Mouse (Mus musculus): ENCODE measurements at regions not wholly inside any gene's neighbourhood (a gene's known extent, or its start where the extent isn't known, plus 50 kb on each side); places are given as distances from the start of the nearest gene placed in this dataset. TPM values are rescaled to one million over a fixed set of nuclear protein-coding genes. Genes with fewer than 3 reads are reported as not detected.

DNA sequence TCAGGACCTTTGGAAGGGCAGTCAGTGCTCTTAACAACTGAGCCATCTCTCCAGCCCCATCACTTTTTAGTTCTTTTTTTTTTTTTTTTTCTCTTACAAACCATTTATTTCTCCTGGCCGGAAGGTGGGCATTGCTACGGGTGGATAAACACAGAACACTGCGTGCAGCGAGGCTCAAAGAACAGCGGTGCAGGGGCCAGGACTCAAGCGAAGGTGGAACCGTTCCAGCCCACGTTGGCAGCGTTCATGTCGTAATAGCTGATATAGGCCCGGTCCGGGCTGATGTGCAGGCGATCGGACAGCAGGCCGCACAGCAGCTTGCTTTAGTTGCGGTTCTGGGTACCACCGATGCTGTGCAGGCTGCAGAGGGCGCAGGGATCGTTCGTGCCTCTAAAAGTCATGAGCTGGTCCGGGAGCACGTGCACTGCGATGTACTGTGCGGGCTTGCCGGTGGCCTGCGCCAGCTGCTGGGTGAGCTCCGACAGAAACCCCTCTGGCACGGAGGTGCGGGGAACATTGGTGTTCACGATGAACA, 164.3 kb downstream of the Zfp281 start:
- no peaks in the 10 kb centered on the region for H3K9me3 ChIP-seq (ENCODE audit: control insufficient read depth, low read length)
- H3K27ac ChIP-seq (ENCODE audit: low read length): no peak overlapping the region
- H3K4me3 ChIP-seq (ENCODE audit: low read length): no peak overlapping the region
- H3K4me2 ChIP-seq (ENCODE audit: low read depth, low read length): no peak overlapping the region
- H3K9ac ChIP-seq (ENCODE audit: low read depth, low read length): no peak overlapping the region
- no peaks in the 10 kb centered on the region for H3K36me3 ChIP-seq (ENCODE audit: control insufficient read depth, insufficient read depth, low read length)
- ATAC-seq: no peak
- H3K27me3 ChIP-seq (replicated peaks; ENCODE audit: control insufficient read depth, insufficient read depth, low read length): no peaks in the 10 kb centered on the region
- H3K4me1 ChIP-seq (ENCODE audit: control insufficient read depth, insufficient read depth, low read length): no peaks in the 10 kb centered on the region
- WGBS: 67% methylated on average over 30 of the region's 30 CpGs

DNA sequence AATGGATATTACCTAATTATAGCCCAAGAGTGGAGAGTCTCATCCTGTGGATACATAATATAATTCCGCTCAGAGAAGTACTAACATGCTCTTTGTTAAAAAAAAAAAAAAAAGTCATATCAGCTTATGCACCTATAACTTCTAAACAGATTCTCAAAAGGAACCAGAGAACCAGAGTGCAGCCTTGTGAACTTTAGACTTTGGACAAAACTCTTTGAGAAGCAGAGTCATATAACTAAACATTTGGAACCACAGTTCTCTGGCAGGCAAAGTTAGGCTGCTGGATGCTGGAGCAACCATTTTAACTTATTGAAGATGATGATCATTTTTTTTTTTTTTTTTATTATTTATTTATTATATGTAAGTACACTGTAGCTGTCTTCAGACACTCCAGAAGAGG, 166.9 kb downstream of the Zfp281 start:
- 92% methylated on average over 1 of the region's 1 CpGs for WGBS
- H3K4me1 ChIP-seq (ENCODE audit: control insufficient read depth, insufficient read depth, low read length): no peaks in the 10 kb centered on the region
- H3K9me3 ChIP-seq (ENCODE audit: control insufficient read depth, low read length): no peaks in the 10 kb centered on the region
- H3K9ac ChIP-seq (ENCODE audit: low read depth, low read length): no peak overlapping the region
- H3K4me3 ChIP-seq (ENCODE audit: low read length): no peak overlapping the region
- H3K27me3 ChIP-seq (replicated peaks; ENCODE audit: control insufficient read depth, insufficient read depth, low read length): no peaks in the 10 kb centered on the region
- H3K27ac ChIP-seq (ENCODE audit: low read length): no peak overlapping the region
- H3K4me2 ChIP-seq (ENCODE audit: low read depth, low read length): no peak overlapping the region
- ATAC-seq: no peak
- no peaks in the 10 kb centered on the region for H3K36me3 ChIP-seq (ENCODE audit: control insufficient read depth, insufficient read depth, low read length)

Small RNA genes in the stretch of these regions (microRNA-seq; reads per million reads assigned to microRNA genes)
- gene Gm22132: not detected
